Mouse (Mus musculus) erythroblast, embryonic 14.5 days (primary cell): ENCODE data around the gene Mrpl20. TPM values are rescaled to one million over a fixed set of nuclear protein-coding genes. Genes with fewer than 3 reads are reported as not detected.

Source experiments
- H3K27me3 ChIP-seq: 2 replicates; pipeline ENCODE4 v1.6.1; 2012; ENCODE audit warnings: inconsistent platforms; ENCODE audit not compliant: control insufficient read depth
- H3K36me3 ChIP-seq: 2 replicates; pipeline ENCODE4 v1.6.1; 2012; ENCODE audit warnings: mild to moderate bottlenecking, inconsistent platforms; ENCODE audit not compliant: control insufficient read depth
- H3K4me1 ChIP-seq: 2 replicates; pipeline ENCODE4 v1.6.1; 2012; ENCODE audit warnings: inconsistent platforms; ENCODE audit not compliant: control insufficient read depth
- H3K4me3 ChIP-seq: replicated peaks from 2 replicates; pipeline ENCODE3; 2012; ENCODE audit warnings: moderate library complexity, mild to moderate bottlenecking, inconsistent platforms
- H3K9me3 ChIP-seq: 2 replicates; pipeline ENCODE4 v1.6.1; 2012; ENCODE audit warnings: low read length, inconsistent platforms, mixed read lengths; ENCODE audit not compliant: control insufficient read depth
- GATA1 ChIP-seq: IDR thresholded peaks from 2 replicates; pipeline ENCODE4 v1.6.1; 2012; ENCODE audit warnings: low read length, inconsistent platforms, mixed read lengths
- TAL1 ChIP-seq: IDR thresholded peaks from 3 replicates; pipeline ENCODE4 v1.6.1; 2012; ENCODE audit warnings: low read length, inconsistent platforms, mixed read lengths
- polyA plus RNA-seq: library from polyadenylated mRNA; stranded (reverse); fragments of >175 nt; gene quantifications from 2 replicates; pipeline ENCODE4 v1.2.3, GENCODE M21; 2012

Gene Mrpl20
- polyA plus RNA-seq, 1 experiment, result 2.3 TPM

DNA sequence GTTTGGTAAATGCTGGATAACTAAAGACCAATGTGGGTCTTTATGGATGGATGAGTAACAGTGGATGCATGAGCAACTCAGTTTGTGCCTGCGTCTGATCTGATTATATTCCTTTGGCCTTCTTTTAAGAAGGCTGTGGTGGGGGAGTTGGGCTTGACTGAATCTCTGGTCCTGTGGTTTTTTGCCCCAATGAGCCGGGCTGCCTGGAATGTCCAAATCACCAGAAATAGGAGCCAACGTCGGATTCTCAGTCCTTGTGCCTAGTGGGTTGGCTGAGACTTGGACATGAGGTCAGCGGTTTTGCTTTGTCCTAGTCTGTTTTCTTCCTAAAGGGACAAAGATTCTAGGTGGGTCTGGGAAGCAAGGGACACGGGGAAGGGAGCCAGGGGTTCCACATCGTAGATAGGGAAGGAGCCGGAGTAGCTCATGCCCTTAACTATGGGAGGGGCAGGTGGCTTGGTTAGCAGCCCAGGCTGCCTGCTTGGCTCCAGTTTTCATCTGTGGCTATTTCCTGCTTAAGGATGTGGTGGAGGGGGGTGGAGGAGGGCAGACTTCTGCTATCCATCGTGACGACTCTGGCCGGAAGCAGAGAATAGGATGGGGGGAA, 34.8 kb downstream of the Mrpl20 start:
- H3K9me3 ChIP-seq, result no peaks in the 10 kb centered on the region; the same call in 1 of the 2 replicates
- H3K36me3 ChIP-seq, result peaks cover 16% of the 10 kb centered on the region
- TF ChIP-seq TAL1 (no peak), GATA1 (no peak)
- no peak overlapping the region for H3K4me3 ChIP-seq
- peaks cover 45% of the 10 kb centered on the region for H3K4me1 ChIP-seq
- H3K27me3 ChIP-seq, result peaks cover 43% of the 10 kb centered on the region

GRCm38 (mm10) chr4:155838187-155839153, 35.8 kb downstream of the Mrpl20 start:
- Histone ChIP-seq H3K9me3 (no peaks in the 10 kb centered on the region; the same call in 1 of the 2 replicates), H3K36me3 (peaks cover 7% of the 10 kb centered on the region), H3K4me1 (peaks cover 35% of the 10 kb centered on the region), H3K4me3 (no peak overlapping the region), H3K27me3 (peaks cover 53% of the 10 kb centered on the region)
- TF ChIP-seq GATA1, result no peak
- no peak for TF ChIP-seq TAL1

- no peak for TF ChIP-seq TAL1
- no peak for TF ChIP-seq GATA1
- H3K4me1 ChIP-seq, result peaks cover 27% of the 10 kb centered on the region
- no peaks in the 10 kb centered on the region for H3K36me3 ChIP-seq
- H3K4me3 ChIP-seq, result peak within 1 kb of the TSS; percentile 65
- H3K27me3 ChIP-seq, result peaks cover 57% of the 10 kb centered on the region
- no peaks in the 10 kb centered on the region; the same call in 1 of the 2 replicates for H3K9me3 ChIP-seq
These were observed 36.8 kb downstream of the Mrpl20 start, which contains the start of gene Mxra8 for GRCm38 (mm10) chr4:155839483-155839910. TSS of gene Mxra8 (plus strand) at chr4:155839680.

- peak overlapping the region; percentile 65 for H3K4me3 ChIP-seq
- no peaks in the 10 kb centered on the region; the same call in 1 of the 2 replicates for H3K9me3 ChIP-seq
- H3K4me1 ChIP-seq, result peaks cover 27% of the 10 kb centered on the region
- peaks cover 57% of the 10 kb centered on the region for H3K27me3 ChIP-seq
- H3K36me3 ChIP-seq, result no peaks in the 10 kb centered on the region
- TF ChIP-seq GATA1, result no peak
- TF ChIP-seq TAL1, result no peak
These were observed 37.7 kb downstream of the Mrpl20 start for GRCm38 (mm10) chr4:155840076-155841002.

- Histone ChIP-seq H3K9me3 (no peaks in the 10 kb centered on the region; the same call in 1 of the 2 replicates), H3K36me3 (no peaks in the 10 kb centered on the region), H3K27me3 (peaks cover 61% of the 10 kb centered on the region), H3K4me3 (peak overlapping the region; percentile 65), H3K4me1 (peaks cover 27% of the 10 kb centered on the region)
- TF ChIP-seq GATA1 (no peak), TAL1 (no peak)
These were observed 38.4 kb downstream of the Mrpl20 start for GRCm38 (mm10) chr4:155841003-155841454.

DNA sequence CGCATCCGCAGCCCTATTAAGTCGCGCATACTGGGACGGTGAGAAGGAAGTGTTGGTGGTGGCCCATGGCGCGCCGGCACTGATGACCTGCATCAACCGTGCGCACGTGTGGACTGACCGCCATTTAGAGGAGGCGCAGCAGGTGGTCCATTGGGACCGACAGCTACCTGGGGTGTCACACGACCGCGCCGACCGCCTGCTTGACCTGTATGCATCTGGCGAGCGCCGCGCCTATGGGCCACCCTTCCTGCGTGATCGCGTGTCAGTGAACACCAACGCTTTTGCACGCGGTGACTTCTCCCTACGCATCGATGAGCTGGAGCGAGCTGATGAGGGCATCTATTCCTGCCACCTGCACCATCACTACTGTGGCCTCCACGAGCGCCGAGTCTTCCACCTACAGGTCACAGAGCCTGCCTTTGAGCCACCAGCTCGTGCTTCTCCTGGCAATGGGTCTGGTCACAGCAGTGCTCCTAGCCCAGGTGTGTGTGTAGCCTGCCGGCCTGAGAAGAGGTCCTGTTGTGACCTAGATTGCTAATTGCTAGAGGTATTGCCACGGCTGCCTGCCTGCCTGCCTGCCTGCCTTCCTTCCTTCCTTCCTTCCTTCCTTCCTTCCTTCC, 39.1 kb downstream of the Mrpl20 start:
- no peak for TF ChIP-seq TAL1
- no peaks in the 10 kb centered on the region; the same call in 1 of the 2 replicates for H3K9me3 ChIP-seq
- peaks cover 32% of the 10 kb centered on the region for H3K4me1 ChIP-seq
- peaks cover 61% of the 10 kb centered on the region for H3K27me3 ChIP-seq
- peak overlapping the region; percentile 65 for H3K4me3 ChIP-seq
- H3K36me3 ChIP-seq, result no peaks in the 10 kb centered on the region

GRCm38 (mm10) chr4:155843231-155843630, 40.6 kb downstream of the Mrpl20 start:
- no peaks in the 10 kb centered on the region; the same call in 1 of the 2 replicates for H3K9me3 ChIP-seq
- H3K4me3 ChIP-seq, result no peak overlapping the region
- no peaks in the 10 kb centered on the region for H3K36me3 ChIP-seq
- TF ChIP-seq GATA1 (no peak), TAL1 (no peak)
- peaks cover 55% of the 10 kb centered on the region for H3K27me3 ChIP-seq
- peaks cover 43% of the 10 kb centered on the region for H3K4me1 ChIP-seq
